Mouse (Mus musculus) brain, embryonic 18.5 days (tissue): ENCODE measurements at regions not wholly inside any gene's neighbourhood (a gene's known extent, or its start where the extent isn't known, plus 50 kb on each side); places are given as distances from the start of the nearest gene placed in this dataset.

Experiments used
- DNase-seq: peaks from one replicate; pipeline ENCODE4 v3.0.0-alpha.2; 2012; ENCODE audit warnings: low read depth, low spot score

GRCm38 (mm10) chr5:47921731-47922130 lies 61.2 kb upstream of the Slit2 start:
- no peak for DNase-seq

GRCm38 (mm10) chr5:47930234-47930633 lies 52.7 kb upstream of the Slit2 start:
- DNase-seq, result peak; percentile 45
